Mouse (Mus musculus) MEL (cell line): ENCODE measurements around the gene Cmya5. TPM values are rescaled to one million over a fixed set of nuclear protein-coding genes. Genes with fewer than 3 reads are reported as not detected.

Experiments used
- DNase-seq: peaks from one replicate; pipeline ENCODE4 v3.0.0; 2011; ENCODE audit warnings: low read depth, low spot score
- H3K27ac ChIP-seq: 2 replicates; pipeline ENCODE4 v1.5.1; 2012; ENCODE audit warnings: low read depth, mild to moderate bottlenecking, control low read depth, low read length, moderate library complexity; ENCODE audit not compliant: control insufficient read depth
- H3K27me3 ChIP-seq, 2 experiments: fragments of 150-350 bp in 1 of 2; sonication (generic) in 1 of 2; 2 replicates each; pipeline ENCODE4 v1.6.1; 2012; ENCODE audit warnings: low read length in 2 of 2, mild to moderate bottlenecking in 2 of 2, improper control_type of control experiment in 1 of 2, moderate library complexity in 1 of 2; ENCODE audit not compliant: insufficient read depth in 2 of 2, control insufficient read depth in 1 of 2
- H3K36me3 ChIP-seq, 2 experiments: 2 replicates each; pipeline ENCODE4 v1.6.1; 2012 to 2014; ENCODE audit warnings: low read length in 2 of 2, improper control_type of control experiment in 1 of 2, inconsistent platforms in 1 of 2, mild to moderate bottlenecking in 1 of 2; ENCODE audit not compliant: insufficient read depth in 2 of 2, control insufficient read depth in 1 of 2
- H3K4me1 ChIP-seq, 2 experiments: fragments of 150-350 bp in 1 of 2; sonication (generic) in 1 of 2; 2 replicates each; pipeline ENCODE4 v1.6.1; 2012; ENCODE audit warnings: low read length in 2 of 2, improper control_type of control experiment in 1 of 2, mild to moderate bottlenecking in 1 of 2; ENCODE audit not compliant: insufficient read depth in 2 of 2, control insufficient read depth in 1 of 2
- H3K4me3 ChIP-seq, 2 experiments: fragments of 150-350 bp in 1 of 2; sonication (generic) in 1 of 2; 2 replicates each; pipeline ENCODE4 v1.5.1; 2012; ENCODE audit warnings: low read depth in 2 of 2, low read length in 2 of 2, mild to moderate bottlenecking in 2 of 2, moderate library complexity in 2 of 2, control low read depth in 1 of 2, improper control_type of control experiment in 1 of 2; ENCODE audit not compliant: control insufficient read depth in 1 of 2, insufficient read depth in 1 of 2
- H3K79me2 ChIP-seq: 2 replicates; pipeline ENCODE4 v1.6.1; 2012; ENCODE audit warnings: mild to moderate bottlenecking, low read length, moderate library complexity; ENCODE audit not compliant: control insufficient read depth, poor library complexity, insufficient read depth
- H3K9ac ChIP-seq: 2 replicates; pipeline ENCODE4 v1.6.1; 2012; ENCODE audit warnings: low read depth, mild to moderate bottlenecking, control low read depth, low read length, moderate library complexity; ENCODE audit not compliant: control insufficient read depth, poor library complexity, severe bottlenecking
- H3K9me3 ChIP-seq: fragments of 150-350 bp; sonication (generic); replicated peaks from 2 replicates; pipeline ENCODE4 v1.6.1; 2012; ENCODE audit warnings: mild to moderate bottlenecking, low read length, improper control_type of control experiment, moderate library complexity; ENCODE audit not compliant: insufficient read depth
- CHD2 ChIP-seq: IDR thresholded peaks from 2 replicates; pipeline ENCODE4 v1.6.1; 2011; ENCODE audit warnings: low read length, improper control_type of control experiment
- CTCF ChIP-seq, 3 experiments: IDR thresholded peaks in 2 of 3; conservative IDR thresholded peaks in 1 of 3; 2 replicates each; pipeline ENCODE4 v1.5.1; 2011 to 2012; ENCODE audit warnings: low read length in 3 of 3, low read depth in 2 of 3, mild to moderate bottlenecking in 2 of 3, improper control_type of control experiment in 1 of 3, inconsistent platforms in 1 of 3, mixed read lengths in 1 of 3, moderate library complexity in 1 of 3; ENCODE audit not compliant: control insufficient read depth in 1 of 3, insufficient read depth in 1 of 3, poor library complexity in 1 of 3, severe bottlenecking in 1 of 3
- ELF1 ChIP-seq: IDR thresholded peaks from 2 replicates; pipeline ENCODE4 v1.6.1; 2014; ENCODE audit warnings: low read depth, mild to moderate bottlenecking, inconsistent platforms, low read length, improper control_type of control experiment, moderate library complexity
- EP300 ChIP-seq, 2 experiments: IDR thresholded peaks; 2 replicates each; pipeline ENCODE4 v1.6.1; 2011; ENCODE audit warnings: improper control_type of control experiment in 2 of 2, low read length in 2 of 2, low read depth in 1 of 2, mild to moderate bottlenecking in 1 of 2
- ETS1 ChIP-seq: IDR thresholded peaks from 2 replicates; pipeline ENCODE4 v1.6.1; 2012; ENCODE audit warnings: low read depth, mild to moderate bottlenecking, inconsistent platforms, low read length, improper control_type of control experiment, moderate library complexity
- GATA1 ChIP-seq: IDR thresholded peaks from 2 replicates; pipeline ENCODE4 v1.6.1; 2011; ENCODE audit warnings: low read depth, low read length, improper control_type of control experiment
- HCFC1 ChIP-seq: IDR thresholded peaks from 2 replicates; pipeline ENCODE4 v1.6.1; 2012; ENCODE audit warnings: low read depth, mild to moderate bottlenecking, inconsistent platforms, low read length, improper control_type of control experiment, moderate library complexity
- JUND ChIP-seq: IDR thresholded peaks from 2 replicates; pipeline ENCODE4 v1.6.1; 2011; ENCODE audit warnings: low read depth, mild to moderate bottlenecking, improper control_type of control experiment, low read length
- KAT2A ChIP-seq: conservative IDR thresholded peaks from 2 replicates; pipeline ENCODE4 v1.6.1; 2012; ENCODE audit warnings: low read depth, low read length, improper control_type of control experiment, inconsistent platforms
- MAX ChIP-seq: IDR thresholded peaks from 2 replicates; pipeline ENCODE4 v1.6.1; 2011; ENCODE audit warnings: low read length, improper control_type of control experiment
- MEF2A ChIP-seq: IDR thresholded peaks from 2 replicates; pipeline ENCODE4 v1.6.1; 2014; ENCODE audit warnings: low read depth, mild to moderate bottlenecking, inconsistent platforms, low read length, improper control_type of control experiment; ENCODE audit not compliant: poor library complexity, insufficient replicate concordance, severe bottlenecking; ENCODE audit errors: extremely low read depth
- MXI1 ChIP-seq: IDR thresholded peaks from 2 replicates; pipeline ENCODE4 v1.6.1; 2011; ENCODE audit warnings: mild to moderate bottlenecking, low read depth, low read length, improper control_type of control experiment
- MYC ChIP-seq: IDR thresholded peaks from 2 replicates; pipeline ENCODE4 v1.6.1; 2011; ENCODE audit warnings: low read depth, mild to moderate bottlenecking, low read length, improper control_type of control experiment, moderate library complexity
- NELFE ChIP-seq: IDR thresholded peaks from 2 replicates; pipeline ENCODE4 v1.6.1; 2011; ENCODE audit warnings: low read depth, low read length, improper control_type of control experiment
- POLR2A ChIP-seq, 2 experiments: IDR thresholded peaks; 2 replicates each; pipeline ENCODE4 v1.6.1; 2011 to 2012; ENCODE audit warnings: low read length in 2 of 2, mild to moderate bottlenecking in 2 of 2, control low read depth in 1 of 2, improper control_type of control experiment in 1 of 2, low read depth in 1 of 2, moderate library complexity in 1 of 2; ENCODE audit not compliant: control insufficient read depth in 1 of 2, insufficient read depth in 1 of 2, poor library complexity in 1 of 2
- RCOR1 ChIP-seq: IDR thresholded peaks from 2 replicates; pipeline ENCODE4 v1.6.1; 2012; ENCODE audit warnings: low read depth, mild to moderate bottlenecking, inconsistent platforms, low read length, improper control_type of control experiment
- SIN3A ChIP-seq: IDR thresholded peaks from 2 replicates; pipeline ENCODE4 v1.6.1; 2012; ENCODE audit warnings: low read length, improper control_type of control experiment, inconsistent platforms
- SMC3 ChIP-seq: IDR thresholded peaks from 2 replicates; pipeline ENCODE4 v1.6.1; 2011; ENCODE audit warnings: low read depth, low read length, improper control_type of control experiment
- TBP ChIP-seq: IDR thresholded peaks from 2 replicates; pipeline ENCODE4 v1.8.0; 2011; ENCODE audit warnings: low read depth, low read length, improper control_type of control experiment
- TCF12 ChIP-seq: IDR thresholded peaks from 2 replicates; pipeline ENCODE4 v1.6.1; 2014; ENCODE audit warnings: low read depth, mild to moderate bottlenecking, inconsistent platforms, low read length, improper control_type of control experiment, moderate library complexity
- ZC3H11A ChIP-seq: IDR thresholded peaks from 2 replicates; pipeline ENCODE4 v1.6.1; 2012; ENCODE audit warnings: low read depth, mild to moderate bottlenecking, inconsistent platforms, low read length, improper control_type of control experiment
- polyA plus RNA-seq, 2 experiments: library from polyadenylated mRNA; stranded (reverse) in 1 of 2; unstranded in 1 of 2; fragments of >175 nt in 1 of 2; fragments of >200 nt in 1 of 2; gene quantifications; 2 replicates each; pipeline versions ENCODE4 v1.2.1 to v1.2.4; 2012; ENCODE audit warnings: low replicate concordance in 2 of 2, low read depth in 1 of 2; ENCODE audit not compliant: insufficient read length in 2 of 2, insufficient read depth in 1 of 2, missing spikeins in 1 of 2
- total RNA-seq: library from RNA; depleted of rRNA; stranded (reverse); fragments of 300-350 nt; gene quantifications from 2 replicates; pipeline ENCODE4 v1.2.3, GENCODE M21; 2012

Cmya5 gene
- total and polyA plus RNA-seq, 3 experiments, result under 0.01 TPM; not detected in 2

- Histone ChIP-seq H3K4me1 (no peaks in the 10 kb centered on the region), H3K36me3 (no peaks in the 10 kb centered on the region), H3K79me2 (no peaks in the 10 kb centered on the region), H3K27ac (no peak overlapping the region), H3K4me3 (no peak overlapping the region), H3K9ac (no peak overlapping the region), H3K27me3 (peaks cover 0 to 1% of the 10 kb centered on the region in 2 experiments; a peak in 1 of 4 replicates), H3K9me3 (no peaks in the 10 kb centered on the region)
- no peak for DNase-seq
- TF ChIP-seq JUND (no peak), MAX (no peak), MYC (no peak), KAT2A (no peak)
Observed at GRCm38 (mm10) chr13:93002456-93002855, 142.1 kb downstream of the Cmya5 start.

GRCm38 (mm10) chr13:93000640-93001351 is 143.7 kb downstream of the Cmya5 start:
- DNase-seq, result no peak

DNA sequence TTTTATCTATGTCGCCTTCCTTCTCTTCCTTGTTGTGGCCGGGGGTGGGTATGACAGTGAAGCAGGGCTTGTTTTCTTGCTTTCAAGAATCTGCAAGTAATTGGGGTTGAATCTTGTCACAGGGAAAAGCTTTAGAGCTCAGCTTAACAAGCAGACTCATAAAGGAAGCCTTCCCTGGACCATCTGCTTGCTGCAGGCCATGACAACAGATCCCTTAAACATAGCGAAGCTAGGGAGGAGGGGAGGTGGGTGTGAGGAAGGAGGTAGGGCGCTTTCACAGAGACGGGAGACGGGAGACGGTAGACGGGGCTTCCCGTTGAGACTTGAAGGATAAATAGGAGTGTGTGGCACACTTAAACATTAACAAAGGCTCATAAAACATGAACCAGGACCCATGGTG is 144.7 kb downstream of the Cmya5 start:
- no peaks in the 10 kb centered on the region for H3K9me3 ChIP-seq
- no peak for DNase-seq
- H3K4me3 ChIP-seq, result no peak overlapping the region
- H3K27me3 ChIP-seq, result peaks cover 0 to 1% of the 10 kb centered on the region in 2 experiments; a peak in 1 of 4 replicates
- TF ChIP-seq MYC (no peak), JUND (no peak), EP300 (IDR thresholded peaks at IDR 0.05; ENCODE audit: low read depth in 1 of 2, low read length in 2 of 2) (no peak), POLR2A (IDR thresholded peaks at IDR 0.05; ENCODE audit: control insufficient read depth in 1 of 2, insufficient read depth in 1 of 2, low read depth in 1 of 2, low read length in 2 of 2, poor library complexity in 1 of 2) (no peak), MEF2A (no peak), ETS1 (no peak), RCOR1 (no peak), HCFC1 (no peak), SIN3A (no peak), TBP (no peak), MXI1 (no peak), ZC3H11A (no peak), TCF12 (no peak), GATA1 (no peak), KAT2A (no peak), CHD2 (no peak), NELFE (no peak), SMC3 (no peak)
- TF ChIP-seq, all 39 proteins: peak for 0
- H3K79me2 ChIP-seq, result no peaks in the 10 kb centered on the region
- no peaks in the 10 kb centered on the region for H3K4me1 ChIP-seq
- H3K27ac ChIP-seq, result no peak overlapping the region
- no peak overlapping the region for H3K9ac ChIP-seq
- H3K36me3 ChIP-seq, result no peaks in the 10 kb centered on the region

More at GRCm38 (mm10) chr13:93000640-93001351, 143.7 kb downstream of the Cmya5 start:
- Histone ChIP-seq H3K36me3 (no peaks in the 10 kb centered on the region), H3K27me3 (peaks cover 0 to 1% of the 10 kb centered on the region in 2 experiments; a peak in 1 of 4 replicates), H3K27ac (no peak overlapping the region), H3K4me1 (no peaks in the 10 kb centered on the region), H3K9ac (no peak overlapping the region), H3K4me3 (no peak overlapping the region), H3K9me3 (no peaks in the 10 kb centered on the region), H3K79me2 (no peaks in the 10 kb centered on the region)
- TF ChIP-seq TCF12 (no peak), KAT2A (no peak), EP300 (IDR thresholded peaks at IDR 0.05; ENCODE audit: low read depth in 1 of 2, low read length in 2 of 2) (no peak), MXI1 (no peak), RCOR1 (no peak), CTCF (IDR thresholded peaks at IDR 0.05 in 2 of 3, conservative IDR thresholded peaks at IDR 0.05 in 1 of 3; ENCODE audit: control insufficient read depth in 1 of 3, insufficient read depth in 1 of 3, low read depth in 2 of 3, low read length in 3 of 3, poor library complexity in 1 of 3, severe bottlenecking in 1 of 3) (no peak), HCFC1 (no peak), ELF1 (no peak), TBP (no peak)
